Mouse (Mus musculus) intestine, postnatal 0 days (tissue): ENCODE data around the gene Tas1r1. TPM values are rescaled to one million over a fixed set of nuclear protein-coding genes. Genes with fewer than 3 reads are reported as not detected.
"Not testable (repeated sequence)": the region's sequence is repeated elsewhere in the genome, so short reads cannot be mapped to it uniquely, and the experiment has no call there.

Experiments
- ATAC-seq: fragments of 200-750 bp; cut with Nextera tagmentation; 2 replicates; pipeline ENCODE4 v1.8.0; 2017; ENCODE audit warnings: mild to moderate bottlenecking, moderate TSS enrichment, moderate library complexity
- H3K27ac ChIP-seq: fragments of 300-500 bp; sonication (generic); 2 replicates; pipeline ENCODE4 v1.5.1; 2014; ENCODE audit warnings: mild to moderate bottlenecking, low read depth, low read length, moderate library complexity
- H3K27me3 ChIP-seq: fragments of 300-500 bp; sonication (generic); replicated peaks from 2 replicates; pipeline ENCODE4 v1.6.1; 2014; ENCODE audit warnings: low read length, mixed read lengths; ENCODE audit not compliant: control insufficient read depth, insufficient read depth
- H3K36me3 ChIP-seq: fragments of 300-500 bp; sonication (generic); 2 replicates; pipeline ENCODE4 v1.6.1; 2014; ENCODE audit warnings: mild to moderate bottlenecking, moderate library complexity; ENCODE audit not compliant: control insufficient read depth, insufficient read depth
- H3K4me1 ChIP-seq: fragments of 300-500 bp; sonication (generic); replicated peaks from 2 replicates; pipeline ENCODE4 v1.6.1; 2014; ENCODE audit warnings: antibody characterized with exemption, low read length, mixed read lengths; ENCODE audit not compliant: control insufficient read depth, insufficient read depth
- H3K4me2 ChIP-seq: fragments of 300-500 bp; sonication (generic); replicated peaks from 2 replicates; pipeline ENCODE4 v1.6.1; 2014; ENCODE audit warnings: low read depth, mild to moderate bottlenecking, moderate library complexity
- H3K4me3 ChIP-seq: fragments of 300-500 bp; sonication (generic); 2 replicates; pipeline ENCODE4 v1.5.1; 2014; ENCODE audit warnings: low read depth, low read length
- H3K9ac ChIP-seq: fragments of 300-500 bp; sonication (generic); 2 replicates; pipeline ENCODE4 v1.6.1; 2014; ENCODE audit warnings: mild to moderate bottlenecking, low read depth, low read length
- H3K9me3 ChIP-seq: fragments of 300-500 bp; sonication (generic); 2 replicates; pipeline ENCODE4 v1.6.1; 2016; ENCODE audit warnings: mixed run types; ENCODE audit not compliant: control insufficient read depth
- CTCF ChIP-seq: sonication (generic); IDR thresholded peaks from 2 replicates; pipeline ENCODE4 v1.5.1; 2016; ENCODE audit warnings: low read depth, mild to moderate bottlenecking, control low read depth, antibody characterized with exemption, moderate library complexity
- WGBS: fragments of 180-500 bp; shearing (Covaris S2); extraction: QIAGEN DNeasy Blood & Tissue Kit; methylation state at CpG from one replicate; pipeline ENCODE4 v1.1.7; 2014; 5-methylcytosine and 5-hydroxymethylcytosine counted together
- polyA plus RNA-seq: library from polyadenylated mRNA; unstranded; fragments of >200 nt; fragmentation: Nextera tagmentation; extraction: Ambion mirVana; gene quantifications from 2 replicates; pipeline ENCODE4 v1.2.1, GENCODE M21; 2015

The Tas1r1 gene
- polyA plus RNA-seq, 1 experiment from 2014 or later, result 0.08 TPM

- Histone ChIP-seq H3K4me1 (0 out of 2 replicates have a peak, but pooled peaks cover 5% of the 10 kb centered on the region), H3K36me3 (peaks cover 32% of the 10 kb centered on the region), H3K4me3 (peak within 1 kb of the TSS; percentile 77), H3K4me2 (peak within 1 kb of the TSS; percentile 92), H3K9me3 (no peaks in the 10 kb centered on the region), H3K27me3 (no peaks in the 10 kb centered on the region), H3K9ac (peak within 1 kb of the TSS; percentile 93), H3K27ac (peak within 1 kb of the TSS; percentile 11; the same call in 1 of the 2 replicates)
- peak; percentile 99 for TF ChIP-seq CTCF
- ATAC-seq, result peak; percentile 87
- WGBS, result under 1% methylated on average over 84 of the region's 86 CpGs
These were observed 840 bp upstream of the Tas1r1 start, which contains the start of gene Nol9 for GRCm38 (mm10) chr4:152038985-152039830. TSS of gene Nol9 (plus strand) at chr4:152039321.

GRCm38 (mm10) chr4:152036464-152036863, 1.9 kb downstream of the Tas1r1 start:
- not testable (repeated sequence) for H3K4me1 ChIP-seq, H3K4me3 ChIP-seq, H3K36me3 ChIP-seq, H3K9me3 ChIP-seq, H3K9ac ChIP-seq, H3K27me3 ChIP-seq, H3K4me2 ChIP-seq, H3K27ac ChIP-seq, ATAC-seq
- WGBS, result 93% methylated on average over 6 of the region's 6 CpGs
- peak; percentile 51 for TF ChIP-seq CTCF

- Histone ChIP-seq H3K9ac (no peak overlapping the region), H3K4me2 (no peak overlapping the region), H3K27me3 (no peaks in the 10 kb centered on the region), H3K4me3 (no peak overlapping the region), H3K4me1 (no peaks in the 10 kb centered on the region; the same call in 1 of the 2 replicates), H3K36me3 (no peaks in the 10 kb centered on the region), H3K27ac (no peak overlapping the region), H3K9me3 (no peaks in the 10 kb centered on the region)
- TF ChIP-seq CTCF, result no peak
- 64% methylated on average over 13 of the region's 13 CpGs for WGBS
- ATAC-seq, result peak; percentile 50
These were observed 5.4 kb downstream of the Tas1r1 start for GRCm38 (mm10) chr4:152032922-152033321.

DNA sequence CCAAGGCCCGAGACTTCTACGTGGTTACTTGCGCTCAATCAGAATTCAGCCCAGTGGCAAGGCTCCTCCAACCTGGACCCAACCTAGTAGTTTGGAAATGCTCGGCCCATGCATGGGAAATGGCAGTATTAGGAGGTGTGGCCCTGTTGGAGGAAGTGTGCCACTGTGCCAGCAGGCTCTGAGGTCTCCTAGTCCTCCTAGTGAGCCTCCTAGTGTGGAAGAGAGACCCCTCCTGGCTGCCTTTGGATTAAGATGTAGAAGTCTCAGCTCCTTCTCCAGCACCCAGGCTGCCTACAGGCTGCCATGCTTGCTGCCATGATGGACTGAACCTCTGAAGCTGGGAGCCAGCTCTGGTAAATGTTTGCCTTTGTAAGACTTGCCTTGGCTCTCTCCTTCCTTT, 8.4 kb downstream of the Tas1r1 start:
- Histone ChIP-seq H3K27ac (no peak overlapping the region), H3K4me2 (no peak overlapping the region), H3K9me3 (no peaks in the 10 kb centered on the region), H3K36me3 (peaks cover 3% of the 10 kb centered on the region; the same call in 1 of the 2 replicates), H3K4me1 (peaks cover 5% of the 10 kb centered on the region), H3K9ac (no peak overlapping the region), H3K4me3 (no peak overlapping the region), H3K27me3 (no peaks in the 10 kb centered on the region)
- 78% methylated on average over 4 of the region's 4 CpGs for WGBS
- ATAC-seq, result no peak
- TF ChIP-seq CTCF, result peak; percentile 55

DNA sequence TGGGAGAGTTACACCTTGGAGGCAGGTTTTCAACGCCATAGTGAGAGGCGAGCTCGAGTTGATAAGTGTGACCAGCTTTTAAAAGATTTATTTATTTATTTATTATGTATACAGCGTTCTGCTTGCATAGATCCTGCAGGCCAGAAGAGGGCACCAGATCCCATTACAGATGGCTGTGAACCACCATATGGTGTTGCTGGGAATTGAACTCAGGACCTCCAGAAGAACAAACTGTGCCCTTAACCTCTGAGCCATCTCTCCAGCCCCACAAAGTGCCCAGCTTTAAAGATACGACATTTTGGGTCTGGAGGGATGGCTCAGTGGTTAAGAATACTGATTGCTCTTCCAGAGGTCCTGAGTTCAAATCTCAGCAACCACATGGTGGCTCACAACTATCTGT, 9.3 kb downstream of the Tas1r1 start:
- Histone ChIP-seq H3K4me3 (no peak overlapping the region), H3K9ac (no peak overlapping the region), H3K36me3 (peaks cover 9% of the 10 kb centered on the region), H3K27me3 (no peaks in the 10 kb centered on the region), H3K4me1 (peaks cover 5% of the 10 kb centered on the region), H3K27ac (no peak overlapping the region), H3K4me2 (no peak overlapping the region), H3K9me3 (no peaks in the 10 kb centered on the region)
- ATAC-seq, result no peak
- 53% methylated on average over 5 of the region's 5 CpGs for WGBS
- TF ChIP-seq CTCF, result peak; percentile 68

GRCm38 (mm10) chr4:152028456-152028855, 9.9 kb downstream of the Tas1r1 start:
- H3K27me3 ChIP-seq, result no peaks in the 10 kb centered on the region
- no peak overlapping the region for H3K27ac ChIP-seq
- H3K36me3 ChIP-seq, result peaks cover 9% of the 10 kb centered on the region
- peak overlapping the region; percentile 97; the same call in 1 of the 2 replicates for H3K4me2 ChIP-seq
- H3K9ac ChIP-seq, result no peak overlapping the region
- 67% methylated on average over 15 of the region's 15 CpGs for WGBS
- H3K9me3 ChIP-seq, result no peaks in the 10 kb centered on the region
- no peak for TF ChIP-seq CTCF
- ATAC-seq, result no peak
- H3K4me1 ChIP-seq, result peaks cover 5% of the 10 kb centered on the region
- H3K4me3 ChIP-seq, result no peak overlapping the region
